ENCODE assay signal across 8 mouse cellular contexts in genomic region chr9:65391613-65391964, GRCm38 (mm10). TPM values are rescaled to one million over a fixed set of nuclear protein-coding genes. Genes with fewer than 3 reads are reported as not detected.
DNase-seq lines count a peak whose midpoint lies in the region; ATAC-seq and TF ChIP-seq lines count a peak whose summit lies in the region.

Kbtbd13 (minus strand) TSS chr9:65391652.

- H3K9me3 ChIP-seq in forebrain, embryonic 16.5 days (ENCODE audit: control insufficient read depth, low read length) = no peaks in the 10 kb centered on the region
- H3K9me3 ChIP-seq in intestine, embryonic 16.5 days (ENCODE audit: control insufficient read depth, low read length) = no peaks in the 10 kb centered on the region; the same call in 1 of the 2 replicates
- H3K9me3 ChIP-seq in neural tube, embryonic 15.5 days (replicated peaks) = no peaks in the 10 kb centered on the region

- peak; percentile 42 for DNase-seq in liver, adult 2 months (ENCODE audit: extremely low read depth, low read depth, low spot score)
- DNase-seq in liver = no peak
- DNase-seq in right cerebral cortex, postnatal 4 days = no peak
- no peak for DNase-seq in T-cell, adult 2 months (ENCODE audit: low spot score)
- no peak for DNase-seq in cerebellum, adult 18-20 months

- ATAC-seq in forebrain, embryonic 16.5 days = no peak
- 0 out of 2 replicates have a peak, but pooled peaks have one; percentile 1 for ATAC-seq in intestine, embryonic 16.5 days
- no peak for ATAC-seq in neural tube, embryonic 15.5 days (ENCODE audit: low FRiP score)

- no peak within 1 kb of the TSS for H3K9ac ChIP-seq in liver, adult 2 months (ENCODE audit: low read depth, low read length)
- H3K9ac ChIP-seq in forebrain, embryonic 16.5 days (replicated peaks; ENCODE audit: low read depth, low read length) = peak within 1 kb of the TSS; percentile 47
- H3K9ac ChIP-seq in intestine, embryonic 16.5 days (ENCODE audit: low read depth, low read length) = peak within 1 kb of the TSS; percentile 66
- H3K9ac ChIP-seq in neural tube, embryonic 15.5 days (replicated peaks) = peak within 1 kb of the TSS; percentile 31; the same call in 1 of the 2 replicates

- TF ChIP-seq POLR2A in liver, adult 2 months (IDR thresholded peaks at IDR 0.05; ENCODE audit: extremely low read depth, insufficient read depth, low read length) = no peak

- H3K4me1 ChIP-seq in liver, adult 2 months (ENCODE audit: control insufficient read depth, insufficient read depth, low read length) = peaks cover 11% of the 10 kb centered on the region; the same call in 1 of the 2 replicates
- peaks cover 7% of the 10 kb centered on the region for H3K4me1 ChIP-seq in forebrain, embryonic 16.5 days (replicated peaks; ENCODE audit: control insufficient read depth, insufficient read depth, low read length)
- H3K4me1 ChIP-seq in intestine, embryonic 16.5 days (ENCODE audit: control insufficient read depth, insufficient read depth, low read length) = peaks cover 21% of the 10 kb centered on the region
- H3K4me1 ChIP-seq in neural tube, embryonic 15.5 days = peaks cover 10% of the 10 kb centered on the region

- 27% methylated on average over 8 of the region's 8 CpGs for WGBS in liver, adult 2 months
- 53% methylated on average over 8 of the region's 8 CpGs for WGBS in forebrain, embryonic 16.5 days
- 32% methylated on average over 8 of the region's 8 CpGs for WGBS in intestine, embryonic 16.5 days
- WGBS in neural tube, embryonic 15.5 days = 50% methylated on average over 8 of the region's 8 CpGs

- peak within 1 kb of the TSS; percentile 55 for H3K4me2 ChIP-seq in forebrain, embryonic 16.5 days (ENCODE audit: low read length)
- peak within 1 kb of the TSS; percentile 78 for H3K4me2 ChIP-seq in intestine, embryonic 16.5 days (ENCODE audit: low read depth, low read length)
- H3K4me2 ChIP-seq in neural tube, embryonic 15.5 days = peak within 1 kb of the TSS; percentile 60

- peaks cover 7% of the 10 kb centered on the region; the same call in 1 of the 2 replicates for H3K27me3 ChIP-seq in liver, adult 2 months (ENCODE audit: control insufficient read depth, insufficient read depth, low read length)
- H3K27me3 ChIP-seq in forebrain, embryonic 16.5 days (replicated peaks; ENCODE audit: control insufficient read depth, insufficient read depth, low read length) = peaks cover 28% of the 10 kb centered on the region
- peaks cover 58% of the 10 kb centered on the region for H3K27me3 ChIP-seq in intestine, embryonic 16.5 days (replicated peaks; ENCODE audit: control insufficient read depth, insufficient read depth, low read length)
- peaks cover 46% of the 10 kb centered on the region for H3K27me3 ChIP-seq in neural tube, embryonic 15.5 days (replicated peaks)

- H3K79me2 ChIP-seq in liver, adult 2 months (ENCODE audit: control insufficient read depth, insufficient read depth, low read length) = no peaks in the 10 kb centered on the region

- no peaks in the 10 kb centered on the region for H3K36me3 ChIP-seq in liver, adult 2 months (ENCODE audit: control insufficient read depth, insufficient read depth, low read length)
- no peaks in the 10 kb centered on the region for H3K36me3 ChIP-seq in forebrain, embryonic 16.5 days (ENCODE audit: control insufficient read depth, insufficient read depth)
- H3K36me3 ChIP-seq in intestine, embryonic 16.5 days (ENCODE audit: control insufficient read depth, insufficient read depth, low read length) = no peaks in the 10 kb centered on the region
- H3K36me3 ChIP-seq in neural tube, embryonic 15.5 days = no peaks in the 10 kb centered on the region

- TF ChIP-seq CTCF in liver, adult 2 months (IDR thresholded peaks at IDR 0.05; ENCODE audit: low read depth, low read length) = no peak

- H3K4me3 ChIP-seq in liver, adult 2 months (ENCODE audit: insufficient read depth, low read depth, low read length) = peak within 1 kb of the TSS; percentile 37; the same call in 1 of the 2 replicates
- H3K4me3 ChIP-seq in forebrain, embryonic 16.5 days (replicated peaks; ENCODE audit: low read length) = peak within 1 kb of the TSS; percentile 40
- peak within 1 kb of the TSS; percentile 51 for H3K4me3 ChIP-seq in intestine, embryonic 16.5 days (ENCODE audit: low read length)
- H3K4me3 ChIP-seq in neural tube, embryonic 15.5 days (replicated peaks) = peak within 1 kb of the TSS; percentile 42

- H3K27ac ChIP-seq in liver, adult 2 months (replicated peaks; ENCODE audit: insufficient read depth, low read depth, low read length) = no peak within 1 kb of the TSS
- no peak within 1 kb of the TSS for H3K27ac ChIP-seq in forebrain, embryonic 16.5 days (ENCODE audit: low read length)
- H3K27ac ChIP-seq in intestine, embryonic 16.5 days (ENCODE audit: low read length) = no peak within 1 kb of the TSS
- no peak within 1 kb of the TSS for H3K27ac ChIP-seq in neural tube, embryonic 15.5 days (replicated peaks)

RNA-seq across cellular contexts. Expression of gene Kbtbd13, which starts in this region (rescaled TPM):
- total RNA-seq in liver, adult 2 months (2014; rRNA removed) = 0.20 and 0.28 TPM in 2 replicates
- 0.14 and 0.49 TPM in 2 replicates for polyA plus RNA-seq in liver, adult 2 months (2012; rRNA removed)
- 0.81 and 1.2 TPM in 2 replicates for polyA plus RNA-seq in forebrain, embryonic 16.5 days (2015; fragmentation: Nextera tagmentation; extraction: Ambion mirVana)
- 2.5 and 3.4 TPM in 2 replicates for polyA plus RNA-seq in intestine, embryonic 16.5 days (2015; fragmentation: Nextera tagmentation; extraction: Ambion mirVana)
- polyA plus RNA-seq in neural tube, embryonic 15.5 days (2015; fragmentation: Nextera tagmentation; extraction: Ambion mirVana) = 0.51 TPM in 2 replicates

Comparison
In these comparisons a context has a peak if more than half of its experiments do, and no peak if none do; other contexts are left out.
1. Peak in DNase-seq and H3K4me3 ChIP-seq in liver, adult 2 months; RNA of the gene not detected or under 1 TPM.